17 mouse cellular contexts compared by ENCODE assay signal in the genomic region with DNA sequence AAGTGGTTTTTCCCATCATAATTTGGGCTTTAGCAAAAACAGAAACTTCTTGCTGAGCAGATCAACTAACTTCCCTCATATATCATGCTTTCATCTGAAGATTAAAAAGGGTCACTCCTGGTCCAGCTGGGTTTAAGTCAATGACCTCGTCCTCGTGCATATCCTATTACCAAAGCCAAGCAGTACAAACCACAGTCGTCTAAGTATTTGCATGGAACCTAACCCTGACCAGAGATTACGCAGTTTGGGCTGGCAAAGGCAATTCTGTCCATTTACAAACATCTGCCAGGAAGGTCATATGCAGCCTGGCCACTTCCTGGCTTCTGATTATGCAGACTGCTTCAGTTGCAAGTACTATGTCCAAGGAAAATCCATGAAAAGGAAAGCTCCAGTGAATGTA.
DNase-seq lines count a peak whose midpoint lies in the region; ATAC-seq and TF ChIP-seq lines count a peak whose summit lies in the region.
"Had no signal": no experiment of that assay in that cellular context is flagged by ENCODE, and none has a peak within 500 bp of the region (broad histone marks: within the 10 kb centered on the region; RNA-seq: fewer than 3 reads in every experiment).

No protein-coding gene starts in this region.

- DNase-seq in adrenal gland, adult 8-10 months = peak; percentile 5
- DNase-seq in adrenal gland, postnatal 25 days = no peak
- peak; percentile 26 for DNase-seq in limb, embryonic 11.5 days (ENCODE audit: low spot score)
- no peak for DNase-seq in limb, embryonic 10.5 days (ENCODE audit: low spot score)
- peak; percentile 18 for DNase-seq in forelimb bud, embryonic 11.5 days (ENCODE audit: low read depth, low spot score)
- peak; percentile 9 for DNase-seq in mesoderm, embryonic 11.5 days (ENCODE audit: low read depth, low spot score)
- no peak for DNase-seq in spleen, postnatal 4 days (ENCODE audit: low spot score in 2 of 2)
- no peak for DNase-seq in lung, postnatal 0 days (ENCODE audit: low spot score)
- DNase-seq: cerebellum, postnatal 10 days; heart, adult 2 months; lung, postnatal 36 days; right cerebral cortex, postnatal 14 days had no signal

- no peak for TF ChIP-seq EP300 in lung, postnatal 0 days (IDR thresholded peaks at IDR 0.05)

- H3K4me3 ChIP-seq in limb, embryonic 11.5 days (ENCODE audit: low read depth, low read length) = no peak overlapping the region
- H3K4me3 ChIP-seq in limb, embryonic 10.5 days = no peak overlapping the region
- H3K4me3 ChIP-seq in lung, postnatal 0 days (ENCODE audit: low read depth, low read length) = no peak overlapping the region
- H3K4me3 ChIP-seq: embryonic facial prominence, embryonic 13.5 days; forebrain, embryonic 12.5 days; heart, adult 2 months; hindbrain, embryonic 13.5 days; midbrain, embryonic 13.5 days had no signal

- ATAC-seq in limb, embryonic 11.5 days (ENCODE audit: insufficient number of reproducible peaks, low FRiP score, low TSS enrichment, low read depth) = no peak
- no peak for ATAC-seq in lung, postnatal 0 days
- ATAC-seq: intestine, embryonic 16.5 days; midbrain, embryonic 13.5 days had no signal

- TF ChIP-seq CTCF in lung, postnatal 0 days (IDR thresholded peaks at IDR 0.05) = no peak

- H3K4me2 ChIP-seq in limb, embryonic 11.5 days (ENCODE audit: low read depth, severe bottlenecking) = no peak overlapping the region
- H3K4me2 ChIP-seq in lung, postnatal 0 days (replicated peaks; ENCODE audit: low read depth, low read length) = no peak overlapping the region
- H3K4me2 ChIP-seq: embryonic facial prominence, embryonic 13.5 days; forebrain, embryonic 12.5 days; hindbrain, embryonic 13.5 days; midbrain, embryonic 13.5 days had no signal

- H3K27ac ChIP-seq in limb, embryonic 11.5 days (replicated peaks; ENCODE audit: low read depth, low read length) = no peak overlapping the region
- no peak overlapping the region for H3K27ac ChIP-seq in limb, embryonic 10.5 days
- no peak overlapping the region for H3K27ac ChIP-seq in lung, postnatal 0 days (ENCODE audit: low read length)
- H3K27ac ChIP-seq: embryonic facial prominence, embryonic 13.5 days; forebrain, embryonic 12.5 days; heart, adult 2 months; hindbrain, embryonic 13.5 days; midbrain, embryonic 13.5 days had no signal

- no peaks in the 10 kb centered on the region for H3K9me3 ChIP-seq in limb, embryonic 11.5 days (ENCODE audit: control insufficient read depth, low read length)
- H3K9me3 ChIP-seq in limb, embryonic 10.5 days (replicated peaks) = no peaks in the 10 kb centered on the region
- no peaks in the 10 kb centered on the region for H3K9me3 ChIP-seq in lung, postnatal 0 days (ENCODE audit: low read length)
- H3K9me3 ChIP-seq: embryonic facial prominence, embryonic 13.5 days; forebrain, embryonic 12.5 days; hindbrain, embryonic 13.5 days; midbrain, embryonic 13.5 days had no signal

- H3K4me1 ChIP-seq in limb, embryonic 11.5 days (ENCODE audit: control insufficient read depth, insufficient read depth, low read length) = 0 out of 2 replicates have a peak, but pooled peaks cover 2% of the 10 kb centered on the region
- H3K4me1 ChIP-seq in limb, embryonic 10.5 days = peaks cover 15% of the 10 kb centered on the region
- no peaks in the 10 kb centered on the region for H3K4me1 ChIP-seq in lung, postnatal 0 days (ENCODE audit: insufficient read depth, low read depth, low read length)
- H3K4me1 ChIP-seq: embryonic facial prominence, embryonic 13.5 days; forebrain, embryonic 12.5 days; hindbrain, embryonic 13.5 days; midbrain, embryonic 13.5 days had no signal

- no peak overlapping the region for H3K9ac ChIP-seq in limb, embryonic 11.5 days (ENCODE audit: low read length)
- no peak overlapping the region for H3K9ac ChIP-seq in lung, postnatal 0 days (replicated peaks; ENCODE audit: low read depth)
- H3K9ac ChIP-seq: embryonic facial prominence, embryonic 13.5 days; forebrain, embryonic 12.5 days; hindbrain, embryonic 13.5 days; midbrain, embryonic 13.5 days had no signal

- H3K27me3 ChIP-seq in limb, embryonic 11.5 days (ENCODE audit: control insufficient read depth, insufficient read depth, low read length) = no peaks in the 10 kb centered on the region
- no peaks in the 10 kb centered on the region for H3K27me3 ChIP-seq in limb, embryonic 10.5 days (ENCODE audit: low read depth, poor library complexity, severe bottlenecking)
- H3K27me3 ChIP-seq in lung, postnatal 0 days (replicated peaks; ENCODE audit: insufficient read depth, low read length) = no peaks in the 10 kb centered on the region
- H3K27me3 ChIP-seq: embryonic facial prominence, embryonic 13.5 days; midbrain, embryonic 13.5 days had no signal

- H3K36me3 ChIP-seq in limb, embryonic 11.5 days (ENCODE audit: control insufficient read depth, insufficient read depth, low read length) = no peaks in the 10 kb centered on the region
- no peaks in the 10 kb centered on the region for H3K36me3 ChIP-seq in limb, embryonic 10.5 days
- H3K36me3 ChIP-seq in lung, postnatal 0 days (ENCODE audit: insufficient read depth, low read length) = no peaks in the 10 kb centered on the region
- H3K36me3 ChIP-seq: embryonic facial prominence, embryonic 13.5 days; forebrain, embryonic 12.5 days; hindbrain, embryonic 13.5 days; midbrain, embryonic 13.5 days had no signal

- WGBS in limb, embryonic 11.5 days = 28% methylated on average over 4 of the region's 4 CpGs
- WGBS in limb, embryonic 10.5 days = 27% methylated on average over 4 of the region's 4 CpGs
- WGBS in lung, postnatal 0 days = 49% methylated on average over 4 of the region's 4 CpGs

Comparison
In these comparisons a context has a peak if more than half of its experiments do, and no peak if none do; other contexts are left out.
1. DNase-seq: peak in adrenal gland, adult 8-10 months (single experiment), limb, embryonic 11.5 days (single experiment), forelimb bud, embryonic 11.5 days (single experiment) and mesoderm, embryonic 11.5 days (single experiment); none in adrenal gland, postnatal 25 days (single experiment), limb, embryonic 10.5 days (single experiment), spleen, postnatal 4 days (0 of 2) and lung, postnatal 0 days (single experiment).